Mouse (Mus musculus): ENCODE measurements around the gene Foxd3.

Gene Foxd3

DNA sequence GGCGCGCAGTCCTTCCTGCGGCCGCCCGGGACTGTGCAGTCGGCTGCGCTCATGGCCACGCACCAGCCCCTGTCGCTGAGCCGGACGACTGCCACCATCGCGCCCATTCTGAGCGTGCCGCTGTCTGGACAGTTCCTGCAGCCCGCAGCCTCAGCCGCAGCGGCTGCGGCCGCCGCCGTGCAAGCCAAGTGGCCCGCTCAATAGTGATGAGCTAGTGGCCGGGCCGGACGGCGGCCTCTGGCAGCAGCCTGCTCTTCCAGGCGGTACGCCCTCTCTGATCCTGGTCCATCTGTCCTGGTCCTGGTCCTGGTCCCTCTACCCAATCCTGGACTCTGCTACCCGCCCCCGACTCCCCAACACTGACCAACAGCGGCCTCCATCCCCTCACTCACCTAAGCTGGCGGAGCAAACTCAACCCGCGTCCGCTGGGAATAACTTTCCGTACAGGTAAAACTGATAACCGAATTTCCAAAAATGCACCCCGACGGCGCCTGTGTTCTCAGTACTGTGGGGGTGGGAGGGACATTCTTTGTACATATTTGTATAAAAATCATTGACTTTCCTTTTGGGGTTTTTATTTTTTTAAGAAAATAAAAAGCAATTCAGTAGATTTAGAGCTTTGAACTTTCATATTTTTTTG is 1.9 kb downstream of the Foxd3 start:
- no peak for DNase-seq

DNA sequence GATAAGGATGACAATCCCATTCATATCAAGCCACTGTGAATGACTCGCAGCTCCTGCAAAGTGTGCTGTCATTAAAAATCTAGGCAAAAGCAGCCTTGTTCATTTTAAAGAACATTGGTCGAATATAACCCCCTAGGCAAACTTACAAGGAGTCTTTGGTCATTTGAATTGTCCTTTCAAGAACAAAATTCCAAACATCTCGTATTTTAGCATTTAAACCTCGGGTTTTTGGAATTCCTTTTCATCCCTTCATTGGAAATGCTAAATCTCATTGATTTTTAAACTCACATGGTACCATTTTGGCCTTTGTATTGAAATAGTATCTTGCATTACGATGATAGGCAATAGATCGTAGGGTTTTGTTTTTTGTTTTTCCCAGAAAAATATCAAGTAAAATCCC is 2.8 kb downstream of the Foxd3 start:
- peak; percentile 24 for DNase-seq

DNA sequence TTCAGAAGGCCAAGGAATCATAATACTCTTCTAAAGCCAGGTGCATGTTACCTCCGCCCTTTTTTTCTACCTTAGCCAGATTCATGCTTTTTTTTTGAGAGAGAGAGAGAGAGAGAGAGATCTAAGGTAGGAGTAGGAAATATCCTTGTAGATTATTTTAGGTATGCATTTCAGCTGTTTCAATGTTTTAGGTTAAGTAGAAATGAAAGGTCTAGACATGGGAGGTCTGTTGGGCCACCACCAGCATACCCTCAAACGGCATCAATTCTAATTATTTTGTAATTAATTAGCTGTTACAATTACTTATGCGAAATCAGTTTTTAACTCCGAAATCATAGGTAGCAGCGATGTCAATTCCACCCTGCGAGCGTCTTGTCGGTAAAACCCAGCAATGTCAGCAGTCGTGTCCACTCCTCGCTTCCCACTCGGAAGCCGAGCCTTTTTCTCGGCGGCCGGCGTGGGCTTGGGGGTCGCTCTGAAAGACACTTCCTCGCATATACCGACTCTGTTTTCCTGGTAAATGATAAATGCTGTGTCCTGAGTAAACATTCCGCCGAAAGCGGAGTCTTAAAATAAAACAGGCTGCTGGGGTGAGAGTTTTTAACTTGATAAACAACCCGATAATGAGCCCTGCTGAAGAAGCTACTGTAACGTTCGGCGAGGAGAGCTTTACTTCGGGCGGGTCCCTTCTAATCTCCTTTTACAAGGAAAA is 3.4 kb downstream of the Foxd3 start:
- DNase-seq = no peak

DNA sequence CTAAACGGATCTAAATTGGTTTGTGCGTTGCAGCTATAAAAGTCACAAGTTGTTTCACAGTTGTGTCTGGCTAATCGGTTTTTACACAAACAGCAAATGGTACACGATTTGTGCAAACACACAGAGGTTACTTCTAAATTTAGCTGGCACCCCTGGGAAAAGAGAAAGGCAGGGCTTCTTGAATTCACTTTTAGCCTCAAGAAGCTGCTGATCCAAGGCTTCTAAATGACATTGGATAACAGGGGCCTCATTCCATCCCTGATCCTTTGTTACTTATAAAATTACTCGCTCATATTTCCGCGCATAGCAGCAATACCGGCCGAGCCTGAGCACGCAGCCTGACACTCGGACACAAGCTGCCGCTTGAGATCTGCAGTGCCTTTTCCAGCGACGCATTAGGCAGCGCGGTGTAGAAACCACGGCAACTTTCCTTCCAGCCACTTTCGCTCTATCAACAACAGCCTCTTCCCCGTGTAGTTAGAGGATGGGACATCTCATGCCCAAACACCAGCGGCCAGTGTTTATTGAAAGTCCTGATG is 4.0 kb downstream of the Foxd3 start:
- DNase-seq = peak; percentile 65

DNA sequence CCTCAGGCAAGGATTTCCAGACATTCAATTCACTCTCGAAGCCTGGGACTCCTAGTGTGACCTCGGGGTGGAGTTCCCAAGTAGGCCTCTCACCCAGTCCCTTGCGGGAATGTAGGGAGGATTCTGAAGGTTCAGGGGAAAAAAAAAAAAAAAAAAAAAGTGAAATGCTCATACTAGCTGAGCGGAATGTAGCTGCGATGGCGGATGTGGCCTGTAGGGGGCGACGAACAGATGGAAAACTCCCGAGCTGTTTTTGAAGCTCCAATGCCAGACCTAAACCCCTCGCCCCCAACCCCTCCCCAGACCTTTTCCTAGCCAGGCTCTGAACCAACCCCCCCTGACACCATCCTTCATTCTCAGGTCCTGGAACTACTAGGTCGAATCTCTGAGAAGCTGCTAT is 4.9 kb downstream of the Foxd3 start:
- DNase-seq = peak; percentile 88

DNA sequence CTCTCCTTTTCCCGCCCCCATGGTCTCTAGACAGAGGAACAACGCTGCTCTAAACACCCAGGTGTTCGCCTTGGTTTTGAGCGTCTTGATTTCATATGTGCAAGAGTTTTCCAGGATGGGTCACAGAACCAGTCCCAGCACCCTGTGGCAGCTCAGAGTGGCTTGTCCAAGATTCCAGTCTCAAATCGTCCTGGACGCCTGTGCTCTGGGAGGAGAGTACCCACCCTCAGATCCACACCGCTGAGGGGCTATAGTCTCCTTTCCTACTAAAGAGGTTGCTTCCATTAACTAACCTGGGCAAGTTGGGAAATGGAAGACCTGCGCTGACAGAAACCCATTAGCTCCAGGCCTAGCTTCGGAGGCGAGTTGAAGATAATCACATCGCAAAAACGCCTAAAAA is 5.9 kb downstream of the Foxd3 start:
- DNase-seq = no peak

DNA sequence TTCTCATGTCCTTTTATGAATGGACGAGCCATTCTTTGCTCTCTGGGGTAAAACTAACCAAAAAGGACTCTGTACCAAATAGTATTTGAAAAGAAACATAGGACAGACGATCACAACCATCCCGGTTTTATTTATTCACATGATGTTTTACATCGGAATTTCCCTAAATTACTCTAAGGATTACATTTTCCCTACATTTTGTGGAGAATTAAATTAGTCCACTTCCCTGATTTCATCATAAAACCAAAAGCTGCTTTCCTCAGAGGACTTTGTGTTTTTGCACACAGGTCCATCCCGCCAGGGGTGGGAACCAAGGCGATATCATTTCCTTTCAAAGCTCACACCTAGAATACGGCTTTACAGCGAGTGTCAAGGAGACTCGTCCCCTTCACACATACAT is 6.3 kb downstream of the Foxd3 start:
- DNase-seq = no peak

DNA sequence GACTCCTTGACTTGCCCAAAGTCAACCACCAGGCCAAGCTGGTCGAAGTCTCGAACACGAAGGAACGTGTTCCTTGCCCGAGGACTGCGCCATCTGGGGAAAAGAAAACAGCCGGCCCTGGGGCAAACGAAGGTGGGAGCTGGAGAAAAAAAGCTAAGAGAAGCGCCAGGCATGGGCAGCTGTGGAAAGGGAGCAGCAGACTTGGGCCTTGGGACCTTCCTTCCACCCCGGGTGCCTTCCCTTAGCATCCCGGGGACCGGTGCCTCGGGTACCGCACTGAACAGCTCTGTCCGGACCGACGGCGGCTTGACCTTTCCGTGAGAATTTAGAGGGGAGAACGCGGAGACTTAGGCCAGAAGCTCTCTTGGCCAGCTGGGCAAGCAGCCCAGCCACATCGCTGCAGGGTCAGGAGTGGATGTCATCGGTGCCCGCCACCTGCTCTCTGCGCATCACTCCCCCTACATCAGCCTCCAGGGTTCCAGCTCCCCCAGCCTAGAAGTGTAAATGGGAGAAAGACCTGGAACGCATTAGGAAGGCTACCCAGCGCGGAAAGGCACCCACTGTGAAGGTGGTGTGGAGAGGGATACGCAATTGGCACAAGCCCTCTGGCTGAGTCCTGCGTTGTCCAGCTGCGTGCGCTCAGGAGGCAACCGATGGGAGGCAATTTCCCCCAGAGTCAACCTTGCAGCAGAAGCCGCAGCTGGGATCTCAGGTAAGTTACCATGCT is 6.9 kb downstream of the Foxd3 start:
- DNase-seq = peak; percentile 37

DNA sequence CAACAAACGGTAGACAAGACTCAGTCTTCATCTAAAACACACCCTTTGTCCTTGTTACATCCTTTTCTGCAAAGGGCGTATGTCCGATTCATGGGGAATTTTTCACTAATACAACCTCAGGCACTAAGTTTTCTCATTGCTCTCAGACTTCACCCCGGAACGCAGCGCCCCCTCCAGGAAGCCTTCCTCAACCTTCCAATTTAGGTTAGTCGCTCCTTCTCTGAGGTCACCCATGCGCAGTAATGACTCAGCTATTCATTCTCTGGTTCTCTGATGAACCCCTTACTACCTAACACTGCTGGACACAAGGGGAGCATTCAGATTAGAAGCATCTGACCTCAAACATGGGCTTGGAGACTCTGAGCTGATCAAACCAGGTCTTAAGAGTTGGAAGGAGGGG is 7.6 kb downstream of the Foxd3 start:
- peak; percentile 59 for DNase-seq

DNA sequence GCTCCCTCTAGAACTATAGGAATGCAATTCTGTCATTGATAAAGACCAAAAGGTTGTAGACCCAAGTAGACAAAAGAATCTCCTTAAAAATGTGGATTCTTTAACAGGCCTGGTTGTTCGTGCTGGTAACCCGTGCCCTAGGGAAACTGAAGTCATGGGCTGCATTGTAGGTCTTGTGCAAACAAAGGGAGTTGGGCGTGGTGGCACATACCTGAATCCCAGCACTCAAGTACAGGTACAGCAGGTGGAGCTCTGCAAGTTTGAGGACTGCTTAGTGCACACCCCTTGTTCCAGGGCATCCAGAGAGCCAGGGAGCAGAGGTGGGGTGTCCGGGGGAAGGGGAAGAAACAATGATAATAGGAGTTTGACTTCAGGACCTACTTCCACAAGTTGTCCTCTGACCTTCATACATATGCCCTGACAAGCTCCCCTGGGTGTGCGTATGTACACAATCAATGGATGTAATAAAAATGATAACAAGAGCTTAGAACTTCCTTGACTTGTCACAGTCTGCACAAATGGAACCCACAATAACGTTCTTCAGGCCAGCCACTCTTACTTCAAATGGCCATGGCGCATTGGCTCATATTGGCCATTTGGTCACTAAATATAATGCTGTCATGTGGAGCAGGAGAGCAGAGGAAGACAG is 14.2 kb downstream of the Foxd3 start:
- no peak for DNase-seq

DNA sequence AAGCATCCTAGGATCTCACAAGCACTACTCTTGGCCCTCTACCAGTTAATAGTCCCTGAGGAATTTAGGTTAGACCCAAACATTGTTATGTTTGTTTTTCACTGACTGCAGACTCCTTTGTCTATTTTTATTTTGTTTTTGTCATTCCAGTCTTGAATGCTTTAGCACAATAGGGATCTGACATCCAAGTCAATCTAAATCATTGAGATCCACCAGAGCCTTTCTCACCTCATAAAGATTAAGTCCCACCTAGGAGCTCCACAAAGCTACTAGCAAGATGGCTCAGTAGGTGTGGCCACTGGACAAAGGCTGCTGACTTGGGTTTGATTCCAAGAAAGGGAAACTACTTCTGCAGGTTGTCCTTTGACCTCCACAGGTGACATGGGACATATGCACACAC is 19.1 kb downstream of the Foxd3 start:
- no peak for DNase-seq

DNA sequence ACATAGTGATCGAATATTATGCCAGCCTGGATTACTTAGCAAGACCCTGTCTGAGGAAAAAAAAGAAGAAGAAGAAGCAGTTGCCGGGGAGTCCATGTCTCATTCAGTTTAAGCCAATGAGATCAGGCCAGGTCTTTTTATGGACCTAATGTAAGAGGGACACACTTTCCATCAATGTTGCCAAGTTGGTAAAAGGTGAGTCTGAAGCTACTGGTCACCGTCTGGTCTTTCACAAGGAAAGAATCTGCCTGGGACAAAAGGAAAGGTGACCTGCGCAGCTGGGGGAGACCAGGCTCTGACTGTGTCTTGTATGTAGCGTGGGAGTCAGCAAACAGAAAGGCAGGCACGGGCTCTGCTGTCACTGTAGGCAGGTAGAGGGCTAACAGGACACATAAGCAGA is 27.8 kb downstream of the Foxd3 start:
- no peak for DNase-seq

DNA sequence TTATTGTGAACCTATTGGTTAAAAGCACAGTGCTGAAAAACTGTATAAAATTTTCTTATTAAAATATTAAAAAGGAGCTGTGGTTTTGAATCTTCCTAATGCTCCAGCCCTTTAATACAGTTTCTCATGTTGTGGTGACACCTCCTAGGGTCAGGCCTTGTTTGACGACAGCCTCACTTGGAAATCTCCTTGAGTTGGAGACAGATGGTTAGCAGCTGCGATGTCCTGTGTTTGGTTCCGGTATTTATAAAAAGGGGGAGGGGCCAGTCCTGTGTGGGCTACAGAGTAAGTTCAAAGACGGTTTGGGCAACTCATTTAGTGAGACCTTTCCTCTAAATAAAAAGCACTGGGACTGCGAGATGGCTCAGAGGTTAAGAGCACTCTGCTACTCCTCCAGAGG is 30.2 kb downstream of the Foxd3 start:
- DNase-seq = no peak
